Mouse (Mus musculus): Measurements from ENCODE around the gene Hmga1b. TPM values are rescaled to one million over a fixed set of nuclear protein-coding genes. Genes with fewer than 3 reads are reported as not detected.

Hmga1b gene
- total and polyA plus RNA-seq, 3 experiments, result 190 to 633 TPM; not detected in 1

GRCm38 (mm10) chr11:120722761-120723382 lies 39.7 kb upstream of the Hmga1b start:
- no peak overlapping the region for H3K9ac ChIP-seq (ENCODE audit: control insufficient read depth, low read depth, low read length, poor library complexity, severe bottlenecking)
- H3K79me2 ChIP-seq (ENCODE audit: control insufficient read depth, insufficient read depth, low read length, poor library complexity), result no peaks in the 10 kb centered on the region
- H3K4me3 ChIP-seq (ENCODE audit: control insufficient read depth in 1 of 2, insufficient read depth in 1 of 2, low read depth in 2 of 2, low read length in 2 of 2), result no peak overlapping the region
- no peaks in the 10 kb centered on the region; a peak in 1 of 4 replicates for H3K4me1 ChIP-seq (ENCODE audit: control insufficient read depth in 1 of 2, insufficient read depth in 2 of 2, low read length in 2 of 2)
- no peaks in the 10 kb centered on the region for H3K9me3 ChIP-seq (replicated peaks; ENCODE audit: insufficient read depth, low read length)
- DNase-seq (ENCODE audit: low read depth, low spot score), result no peak
- H3K27me3 ChIP-seq (ENCODE audit: control insufficient read depth in 1 of 2, insufficient read depth in 2 of 2, low read length in 2 of 2), result no peaks in the 10 kb centered on the region
- TF ChIP-seq TAL1 (IDR thresholded peaks at IDR 0.05; ENCODE audit: low read length), result no peak
- TF ChIP-seq MAZ (IDR thresholded peaks at IDR 0.05; ENCODE audit: low read depth, low read length), result no peak
- no peak for TF ChIP-seq UBTF (IDR thresholded peaks at IDR 0.05; ENCODE audit: borderline replicate concordance, insufficient read depth, low read depth, low read length)
- TF ChIP-seq MAX (IDR thresholded peaks at IDR 0.05; ENCODE audit: low read length), result no peak
- no peak for TF ChIP-seq MYB (IDR thresholded peaks at IDR 0.05; ENCODE audit: low read depth, low read length)
- TF ChIP-seq GABPA (IDR thresholded peaks at IDR 0.05; ENCODE audit: low read depth, low read length), result no peak
- TF ChIP-seq TBP (IDR thresholded peaks at IDR 0.05; ENCODE audit: low read depth, low read length), result no peak
- TF ChIP-seq SMC3 (IDR thresholded peaks at IDR 0.05; ENCODE audit: low read depth, low read length), result no peak
- TF ChIP-seq JUND (IDR thresholded peaks at IDR 0.05; ENCODE audit: low read depth, low read length), result no peak
- no peak for TF ChIP-seq BHLHE40 (IDR thresholded peaks at IDR 0.05; ENCODE audit: borderline replicate concordance, low read depth, low read length)
- TF ChIP-seq GATA1 (IDR thresholded peaks at IDR 0.05; ENCODE audit: low read depth, low read length), result no peak
- no peak for TF ChIP-seq POLR2AphosphoS2 (IDR thresholded peaks at IDR 0.05; ENCODE audit: low read length)
- no peak for TF ChIP-seq MYC (IDR thresholded peaks at IDR 0.05; ENCODE audit: low read depth, low read length)
- no peak for TF ChIP-seq NRF1 (IDR thresholded peaks at IDR 0.05; ENCODE audit: insufficient read depth, low read depth, low read length, poor library complexity, severe bottlenecking)
- no peak for TF ChIP-seq ZKSCAN1 (IDR thresholded peaks at IDR 0.05; ENCODE audit: low read depth, low read length)
- no peak for TF ChIP-seq RAD21 (IDR thresholded peaks at IDR 0.05; ENCODE audit: low read depth, low read length)
- TF ChIP-seq CHD2 (IDR thresholded peaks at IDR 0.05; ENCODE audit: low read length), result no peak
- TF ChIP-seq NELFE (IDR thresholded peaks at IDR 0.05; ENCODE audit: low read depth, low read length), result no peak
- TF ChIP-seq ZNF384 (IDR thresholded peaks at IDR 0.05; ENCODE audit: low read depth, low read length), result no peak
- TF ChIP-seq CHD1 (IDR thresholded peaks at IDR 0.05; ENCODE audit: low read depth, low read length), result no peak
- no peak overlapping the region for H3K27ac ChIP-seq (ENCODE audit: control insufficient read depth, low read depth, low read length)
- H3K36me3 ChIP-seq (ENCODE audit: control insufficient read depth in 1 of 2, insufficient read depth in 2 of 2, low read length in 2 of 2), result no peaks in the 10 kb centered on the region

DNA sequence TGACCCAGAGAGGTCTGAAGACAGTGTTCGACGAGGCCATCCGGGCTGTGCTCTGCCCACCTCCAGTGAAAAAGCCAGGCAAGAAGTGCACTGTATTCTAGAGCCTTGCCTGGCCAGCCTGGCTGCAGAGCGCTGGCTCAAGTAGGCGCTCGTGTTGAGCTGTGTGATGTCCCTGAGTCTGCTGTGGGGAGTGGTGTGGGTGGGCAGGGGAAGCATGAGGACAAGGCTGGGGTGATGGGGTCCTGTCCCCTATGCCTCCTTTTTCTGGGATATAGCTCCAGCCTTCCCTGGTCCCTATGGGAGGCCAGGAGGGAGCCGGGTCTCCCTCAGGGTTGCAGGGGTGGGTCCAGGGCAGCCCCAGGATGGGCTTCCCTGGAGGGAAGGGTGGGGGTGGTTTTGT lies 39.1 kb upstream of the Hmga1b start:
- TF ChIP-seq USF2 (IDR thresholded peaks at IDR 0.05; ENCODE audit: borderline replicate concordance in 1 of 2, insufficient read depth in 1 of 2, low read depth in 1 of 2, low read length in 2 of 2) (no peak), EP300 (IDR thresholded peaks at IDR 0.05; ENCODE audit: low read depth in 1 of 2, low read length in 2 of 2) (no peak), MYC (IDR thresholded peaks at IDR 0.05; ENCODE audit: low read depth, low read length) (no peak), MEF2A (IDR thresholded peaks at IDR 0.05; ENCODE audit: extremely low read depth, insufficient replicate concordance, low read depth, low read length, poor library complexity, severe bottlenecking) (no peak), MYB (IDR thresholded peaks at IDR 0.05; ENCODE audit: low read depth, low read length) (no peak), RAD21 (IDR thresholded peaks at IDR 0.05; ENCODE audit: low read depth, low read length) (no peak), MXI1 (IDR thresholded peaks at IDR 0.05; ENCODE audit: low read depth, low read length) (no peak), E2F4 (IDR thresholded peaks at IDR 0.05; ENCODE audit: borderline replicate concordance, low read depth, low read length) (no peak), HCFC1 (IDR thresholded peaks at IDR 0.05; ENCODE audit: low read depth, low read length) (no peak)
- Histone ChIP-seq H3K36me3 (ENCODE audit: control insufficient read depth in 1 of 2, insufficient read depth in 2 of 2, low read length in 2 of 2) (no peaks in the 10 kb centered on the region), H3K4me1 (ENCODE audit: control insufficient read depth in 1 of 2, insufficient read depth in 2 of 2, low read length in 2 of 2) (no peaks in the 10 kb centered on the region; a peak in 1 of 4 replicates), H3K27me3 (ENCODE audit: control insufficient read depth in 1 of 2, insufficient read depth in 2 of 2, low read length in 2 of 2) (no peaks in the 10 kb centered on the region), H3K27ac (ENCODE audit: control insufficient read depth, low read depth, low read length) (no peak overlapping the region), H3K4me3 (ENCODE audit: control insufficient read depth in 1 of 2, insufficient read depth in 1 of 2, low read depth in 2 of 2, low read length in 2 of 2) (no peak overlapping the region), H3K9ac (ENCODE audit: control insufficient read depth, low read depth, low read length, poor library complexity, severe bottlenecking) (no peak overlapping the region), H3K9me3 (replicated peaks; ENCODE audit: insufficient read depth, low read length) (no peaks in the 10 kb centered on the region), H3K79me2 (ENCODE audit: control insufficient read depth, insufficient read depth, low read length, poor library complexity) (no peaks in the 10 kb centered on the region)
- no peak for DNase-seq (ENCODE audit: low read depth, low spot score)

Measured in MEL (cell line).